Mouse (Mus musculus) gastrocnemius, postnatal 25 days (tissue): ENCODE measurements at regions not wholly inside any gene's neighbourhood (a gene's known extent, or its start where the extent isn't known, plus 50 kb on each side); places are given as distances from the start of the nearest gene placed in this dataset.

Experiments used
- DNase-seq: peaks from one replicate; pipeline ENCODE4 v3.0.0; 2022

- no peak for DNase-seq
Observed at GRCm38 (mm10) chr14:79929451-79929850, 54.4 kb upstream of the Olfm4 start.

GRCm38 (mm10) chr14:79927161-79927560 lies 56.7 kb upstream of the Olfm4 start:
- no peak for DNase-seq

- no peak for DNase-seq
Observed at GRCm38 (mm10) chr14:79916960-79917848, 66.7 kb upstream of the Olfm4 start.

- no peak for DNase-seq
Observed at GRCm38 (mm10) chr14:79914966-79915365, 68.9 kb upstream of the Olfm4 start.

GRCm38 (mm10) chr14:79913315-79913714 lies 70.6 kb upstream of the Olfm4 start:
- no peak for DNase-seq

GRCm38 (mm10) chr14:79912610-79913009 lies 71.3 kb upstream of the Olfm4 start:
- DNase-seq, result no peak

- DNase-seq, result no peak
Observed at GRCm38 (mm10) chr14:79907761-79908160, 76.1 kb upstream of the Olfm4 start.

- DNase-seq, result no peak
Observed at GRCm38 (mm10) chr14:79905574-79905973, 78.3 kb upstream of the Olfm4 start.

GRCm38 (mm10) chr14:79902355-79902754 lies 81.5 kb upstream of the Olfm4 start:
- no peak for DNase-seq

GRCm38 (mm10) chr14:79898240-79898639 lies 85.6 kb upstream of the Olfm4 start:
- no peak for DNase-seq

GRCm38 (mm10) chr14:79893241-79893640 lies 90.6 kb upstream of the Olfm4 start:
- DNase-seq, result no peak

GRCm38 (mm10) chr14:79890682-79891081 lies 93.2 kb upstream of the Olfm4 start:
- DNase-seq, result no peak

GRCm38 (mm10) chr14:79890280-79890679 lies 93.6 kb upstream of the Olfm4 start:
- no peak for DNase-seq

GRCm38 (mm10) chr14:79883487-79883886 lies 100.4 kb upstream of the Olfm4 start:
- no peak for DNase-seq

- no peak for DNase-seq
Observed at GRCm38 (mm10) chr14:79881726-79882125, 102.2 kb upstream of the Olfm4 start.

GRCm38 (mm10) chr14:79880065-79880755 lies 103.7 kb upstream of the Olfm4 start:
- DNase-seq, result no peak

GRCm38 (mm10) chr14:79879333-79880035 lies 104.4 kb upstream of the Olfm4 start:
- DNase-seq, result no peak

GRCm38 (mm10) chr14:79878285-79879019 lies 105.4 kb upstream of the Olfm4 start:
- DNase-seq, result no peak

- DNase-seq, result peak; percentile 64
Observed at GRCm38 (mm10) chr14:79873062-79873461, 102.0 kb upstream of the Pcdh8 start.

GRCm38 (mm10) chr14:79872430-79872829 lies 101.3 kb upstream of the Pcdh8 start:
- no peak for DNase-seq

- DNase-seq, result no peak
Observed at GRCm38 (mm10) chr14:79869325-79869724, 98.2 kb upstream of the Pcdh8 start.

GRCm38 (mm10) chr14:79856245-79856644 lies 85.1 kb upstream of the Pcdh8 start:
- DNase-seq, result no peak
